Mouse (Mus musculus) frontal cortex, adult 2 months (tissue): ENCODE measurements around the gene Mid1. TPM values are rescaled to one million over a fixed set of nuclear protein-coding genes. Genes with fewer than 3 reads are reported as not detected.
"Not testable (repeated sequence)": the region's sequence is repeated elsewhere in the genome, so short reads cannot be mapped to it uniquely, and the experiment has no call there.

ENCODE experiments used
- DNase-seq, 2 experiments: peaks; one replicate each; pipeline ENCODE4 v3.0.0; 2022; ENCODE audit warnings: low spot score in 1 of 2; ENCODE audit errors: extremely low spot score in 1 of 2
- polyA plus RNA-seq: library from polyadenylated mRNA; depleted of rRNA; stranded (reverse); fragments of >200 nt; gene quantifications from 2 replicates; pipeline ENCODE4 v1.2.3, GENCODE M21; 2012

Mid1 gene
- polyA plus RNA-seq, 1 experiment, result 11.9 TPM

- peak in 1 of 2 experiments; percentile 94 for DNase-seq
These were observed 324.2 kb downstream of the Mid1 start, which contains the start of gene Gm21887 for GRCm38 (mm10) chrX:170009016-170009750. Gene Gm21887, plus strand, starts transcription at chrX:170009659.

DNA sequence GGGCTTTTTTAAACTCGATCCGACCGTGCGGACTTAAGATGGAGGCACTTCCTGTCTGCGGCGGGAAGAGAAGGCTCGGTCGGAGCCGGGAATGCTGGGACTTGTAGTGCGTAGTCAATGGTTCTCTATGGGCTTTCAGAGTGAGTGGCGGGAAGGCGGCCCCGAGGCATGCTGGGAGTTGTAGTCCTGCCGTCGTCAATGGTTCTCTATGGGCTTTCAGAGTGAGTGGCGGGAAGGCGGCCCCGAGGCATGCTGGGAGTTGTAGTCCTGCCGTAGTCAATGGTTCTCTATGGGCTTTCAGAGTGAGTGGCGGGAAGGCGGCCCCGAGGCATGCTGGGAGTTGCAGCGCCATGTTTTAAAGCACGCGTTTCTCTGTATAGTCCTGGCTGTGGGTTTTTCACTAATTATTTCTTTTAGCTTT lies 324.8 kb downstream of the Mid1 start:
- DNase-seq, result peak; percentile 100

- DNase-seq, result peak in 1 of 2 experiments; percentile 66
These were observed 325.9 kb downstream of the Mid1 start for GRCm38 (mm10) chrX:170010581-170011528.

- not testable (repeated sequence) for DNase-seq
These were observed 326.5 kb downstream of the Mid1 start for GRCm38 (mm10) chrX:170011529-170011879.

DNA sequence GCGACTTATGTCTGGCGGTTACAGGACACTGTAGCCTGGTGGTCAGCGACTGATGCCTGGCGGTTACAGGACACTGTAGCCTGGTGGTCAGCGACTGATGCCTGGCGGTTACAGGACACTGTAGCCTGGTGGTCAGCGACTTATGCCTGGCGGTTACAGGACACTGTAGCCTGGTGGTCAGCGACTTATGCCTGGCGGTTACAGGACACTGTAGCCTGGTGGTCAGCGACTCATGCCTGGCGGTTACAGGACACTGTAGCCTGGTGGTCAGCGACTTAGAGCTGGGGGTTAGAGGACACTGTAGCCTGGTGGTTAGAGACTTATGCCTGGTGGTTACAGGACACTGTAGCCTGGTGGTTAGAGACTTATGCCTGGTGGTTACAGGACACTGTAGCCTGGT lies 328.4 kb downstream of the Mid1 start:
- not testable (repeated sequence) for DNase-seq

DNA sequence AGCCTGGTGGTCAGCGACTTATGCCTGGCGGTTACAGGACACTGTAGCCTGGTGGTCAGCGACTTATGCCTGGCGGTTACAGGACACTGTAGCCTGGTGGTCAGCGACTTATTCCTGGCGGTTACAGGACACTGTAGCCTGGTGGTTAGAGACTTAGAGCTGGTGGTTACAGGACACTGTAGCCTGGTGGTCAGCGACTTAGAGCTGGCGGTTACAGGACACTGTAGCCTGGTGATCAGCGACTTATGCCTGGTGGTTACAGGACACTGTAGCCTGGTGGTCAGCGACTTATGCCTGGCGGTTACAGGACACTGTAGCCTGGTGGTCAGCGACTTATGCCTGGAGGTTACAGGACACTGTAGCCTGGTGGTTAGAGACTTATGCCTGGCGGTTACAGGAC lies 329.0 kb downstream of the Mid1 start:
- not testable (repeated sequence) for DNase-seq

DNA sequence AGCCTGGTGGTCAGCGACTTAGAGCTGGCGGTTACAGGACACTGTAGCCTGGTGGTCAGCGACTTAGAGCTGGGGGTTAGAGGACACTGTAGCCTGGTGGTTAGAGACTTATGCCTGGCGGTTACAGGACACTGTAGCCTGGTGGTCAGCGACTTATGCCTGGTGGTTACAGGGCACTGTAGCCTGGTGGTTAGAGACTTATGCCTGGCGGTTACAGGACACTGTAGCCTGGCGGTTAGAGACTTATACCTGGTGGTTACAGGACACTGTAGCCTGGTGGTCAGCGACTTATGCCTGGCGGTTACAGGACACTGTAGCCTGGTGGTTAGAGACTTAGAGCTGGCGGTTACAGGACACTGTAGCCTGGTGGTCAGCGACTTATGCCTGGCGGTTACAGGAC lies 330.9 kb downstream of the Mid1 start:
- DNase-seq, result not testable (repeated sequence)

GRCm38 (mm10) chrX:170017333-170018245 lies 332.6 kb downstream of the Mid1 start:
- peak; percentile 48 to 90 for DNase-seq

- DNase-seq, result peak; percentile 45 to 84
These were observed 333.7 kb downstream of the Mid1 start for GRCm38 (mm10) chrX:170018571-170019218.

DNA sequence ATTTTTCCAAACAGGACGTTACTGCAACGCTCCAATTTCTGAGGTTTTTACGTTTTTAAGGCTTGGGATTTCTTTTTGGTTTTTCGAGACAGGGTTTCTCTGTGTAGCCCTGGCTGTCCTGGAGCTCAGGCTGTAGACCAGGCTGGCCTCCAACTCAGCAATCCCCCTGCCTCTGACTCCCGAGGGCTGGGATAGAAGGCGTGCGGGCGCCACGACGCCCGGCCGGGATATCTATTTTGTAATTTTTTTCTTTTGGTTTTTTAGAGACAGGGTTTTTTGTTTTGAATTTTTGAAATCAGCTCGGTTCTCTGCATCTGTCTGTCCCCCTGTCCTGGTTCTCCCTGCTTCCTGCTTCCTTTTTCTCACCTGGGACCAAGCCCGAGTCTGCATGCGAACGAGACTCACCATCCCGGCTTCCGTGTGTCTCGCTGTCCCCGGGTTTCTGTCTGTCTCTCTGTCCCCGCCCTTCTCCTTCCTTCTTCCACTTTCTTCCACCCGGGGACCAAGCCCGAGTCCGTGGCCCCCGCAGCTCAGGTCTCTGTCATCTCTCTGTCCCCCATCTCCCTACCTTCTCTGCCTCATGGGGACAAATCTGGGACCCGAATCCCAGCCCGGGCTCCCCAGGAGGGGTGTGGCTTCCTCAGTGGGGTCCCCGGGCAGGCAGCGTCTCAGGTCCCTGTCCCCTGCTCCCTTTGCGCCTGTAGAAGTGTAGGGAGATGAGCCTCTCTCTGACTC lies 334.4 kb downstream of the Mid1 start:
- DNase-seq, result not testable (repeated sequence)

GRCm38 (mm10) chrX:170019954-170020689 lies 335.1 kb downstream of the Mid1 start:
- DNase-seq, result peak; percentile 99

DNA sequence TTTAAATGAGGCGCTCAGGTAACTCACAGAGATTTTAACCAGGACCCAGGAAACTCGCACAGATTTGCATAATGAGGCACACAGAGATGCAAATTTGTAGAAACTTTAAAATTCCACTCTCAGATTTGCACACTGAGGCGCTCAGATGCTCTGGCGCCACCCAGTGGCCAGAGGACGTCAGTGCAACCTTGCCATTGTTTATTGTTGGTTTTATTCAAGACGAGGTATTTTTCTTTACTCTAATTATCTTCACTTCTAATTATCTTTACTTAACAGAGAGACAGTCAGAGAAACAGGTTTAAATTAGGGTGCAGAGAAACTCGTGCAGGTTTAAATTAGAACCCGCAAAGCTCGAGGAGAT lies 335.7 kb downstream of the Mid1 start:
- DNase-seq, result peak; percentile 88 to 93

GRCm38 (mm10) chrX:170021205-170021604 lies 336.2 kb downstream of the Mid1 start:
- DNase-seq, result peak in 1 of 2 experiments; percentile 50

DNA sequence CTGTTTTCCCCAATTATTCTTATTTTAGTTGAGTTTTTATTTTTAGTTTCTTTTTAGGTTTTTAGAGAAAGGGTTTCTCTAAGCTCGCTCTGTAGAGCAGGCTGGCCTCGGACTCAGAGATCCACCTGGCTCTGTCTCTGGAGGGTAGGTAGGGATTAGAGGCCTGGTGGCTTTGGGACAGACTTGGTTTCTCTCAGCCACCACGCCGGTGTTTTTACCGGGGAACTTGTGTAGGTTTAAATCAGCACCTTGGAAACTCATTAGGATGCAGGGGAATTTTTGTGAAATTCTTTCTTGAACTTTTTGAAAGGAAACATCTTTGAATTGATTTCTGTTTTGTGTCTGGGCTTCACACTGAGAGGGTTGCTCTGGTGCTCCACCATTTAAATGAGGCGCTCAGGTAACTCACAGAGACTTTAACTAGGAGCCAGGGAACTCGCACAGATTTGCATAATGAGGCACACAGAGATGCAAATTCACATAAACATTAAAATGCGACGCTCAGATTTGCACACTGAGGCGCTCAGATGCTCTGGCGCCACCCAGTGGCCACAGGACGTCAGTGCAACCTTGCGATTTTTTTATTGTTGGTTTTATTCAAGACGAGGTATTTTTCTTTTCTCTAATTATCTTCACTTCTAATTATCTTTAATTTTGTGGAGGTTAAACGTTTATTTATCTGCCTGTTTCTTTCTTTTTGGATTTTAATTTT lies 336.9 kb downstream of the Mid1 start:
- DNase-seq, result peak in 1 of 2 experiments; percentile 91
